Mouse (Mus musculus): ENCODE data around the gene Klc4.
A peak's percentile ranks its signal among the peaks of the same experiment; 100 is the strongest.

The Klc4 gene

GRCm38 (mm10) chr17:46645561-46646321 lies at the start of gene Klc4, which contains the start of gene Mrpl2:
Gene Klc4, minus strand, starts transcription at chr17:46646022.
Gene Mrpl2, plus strand, starts transcription at chr17:46646229.
- DNase-seq, result peak; percentile 99

GRCm38 (mm10) chr17:46694517-46695063 lies 48.8 kb upstream of the Klc4 start:
- DNase-seq, result no peak

- no peak for DNase-seq
Measured at GRCm38 (mm10) chr17:46691390-46691789, 45.6 kb upstream of the Klc4 start.

- no peak for DNase-seq
Measured at GRCm38 (mm10) chr17:46690665-46691064, 44.8 kb upstream of the Klc4 start.

GRCm38 (mm10) chr17:46685913-46686312 lies 40.1 kb upstream of the Klc4 start:
- no peak for DNase-seq

- no peak for DNase-seq
Measured at GRCm38 (mm10) chr17:46682654-46683389, 37.0 kb upstream of the Klc4 start.

- peak; percentile 11 to 13 for DNase-seq
Measured at GRCm38 (mm10) chr17:46681466-46682118, 35.8 kb upstream of the Klc4 start.

- DNase-seq, result peak; percentile 96 to 98
Measured at GRCm38 (mm10) chr17:46680760-46681373, 35.0 kb upstream of the Klc4 start, which contains the start of gene Klhdc3. Gene Klhdc3, minus strand, starts transcription at chr17:46680914.

GRCm38 (mm10) chr17:46679843-46680759 lies 34.3 kb upstream of the Klc4 start:
- DNase-seq, result peak; percentile 44 to 50

- DNase-seq, result no peak
Measured at GRCm38 (mm10) chr17:46678911-46679310, 33.1 kb upstream of the Klc4 start.

- no peak for DNase-seq
Measured at GRCm38 (mm10) chr17:46678416-46678815, 32.6 kb upstream of the Klc4 start, which contains the start of gene Mea1. Gene Mea1, plus strand, starts transcription at chr17:46678793.

- DNase-seq, result no peak
Measured at GRCm38 (mm10) chr17:46674530-46675283, 28.9 kb upstream of the Klc4 start.

GRCm38 (mm10) chr17:46673850-46674529 lies 28.2 kb upstream of the Klc4 start, which contains the start of gene Rrp36:
Gene Rrp36, minus strand, starts transcription at chr17:46674352.
- peak; percentile 89 for DNase-seq

GRCm38 (mm10) chr17:46669911-46670310 lies 24.1 kb upstream of the Klc4 start:
- no peak for DNase-seq

GRCm38 (mm10) chr17:46667712-46668111 lies 21.9 kb upstream of the Klc4 start:
- no peak for DNase-seq

GRCm38 (mm10) chr17:46662730-46663129 lies 16.9 kb upstream of the Klc4 start:
- no peak for DNase-seq

- no peak for DNase-seq
Measured at GRCm38 (mm10) chr17:46661981-46662380, 16.2 kb upstream of the Klc4 start.

- DNase-seq, result no peak
Measured at GRCm38 (mm10) chr17:46661351-46661750, 15.5 kb upstream of the Klc4 start.

- no peak for DNase-seq
Measured at GRCm38 (mm10) chr17:46656054-46656453, 10.2 kb upstream of the Klc4 start.

Data from B cell, adult 2 months (primary cell).